Mouse (Mus musculus) lung, embryonic 15.5 days (tissue): ENCODE measurements at regions not wholly inside any gene's neighbourhood (a gene's known extent, or its start where the extent isn't known, plus 50 kb on each side); places are given as distances from the start of the nearest gene placed in this dataset.
"Not testable (repeated sequence)": the region's sequence is repeated elsewhere in the genome, so short reads cannot be mapped to it uniquely, and the experiment has no call there.

Experiments
- ATAC-seq: fragments of 200-750 bp; cut with Nextera tagmentation; 2 replicates; pipeline ENCODE4 v1.8.0; 2017; ENCODE audit warnings: moderate number of reproducible peaks, borderline replicate concordance; ENCODE audit not compliant: low FRiP score, low TSS enrichment; ENCODE audit errors: extremely low read depth
- H3K27ac ChIP-seq: fragments of 300-500 bp; sonication (generic); 2 replicates; pipeline ENCODE4 v1.5.1; 2015; ENCODE audit warnings: moderate library complexity, mild to moderate bottlenecking, inconsistent platforms
- H3K27me3 ChIP-seq: fragments of 300-500 bp; sonication (generic); 2 replicates; pipeline ENCODE4 v1.6.1; 2015; ENCODE audit warnings: inconsistent platforms
- H3K36me3 ChIP-seq: fragments of 300-500 bp; sonication (generic); 2 replicates; pipeline ENCODE4 v1.6.1; 2015; ENCODE audit warnings: inconsistent platforms
- H3K4me1 ChIP-seq: fragments of 300-500 bp; sonication (generic); 2 replicates; pipeline ENCODE4 v1.6.1; 2015; ENCODE audit warnings: inconsistent platforms
- H3K4me2 ChIP-seq: fragments of 300-500 bp; sonication (generic); 2 replicates; pipeline ENCODE4 v1.6.1; 2015; ENCODE audit warnings: inconsistent platforms, mild to moderate bottlenecking, moderate library complexity
- H3K4me3 ChIP-seq: fragments of 300-500 bp; sonication (generic); 2 replicates; pipeline ENCODE4 v1.5.1; 2015; ENCODE audit warnings: mild to moderate bottlenecking, inconsistent platforms
- H3K9ac ChIP-seq: fragments of 300-500 bp; sonication (generic); 2 replicates; pipeline ENCODE4 v1.6.1; 2015; ENCODE audit warnings: inconsistent platforms
- H3K9me3 ChIP-seq: fragments of 300-500 bp; sonication (generic); 2 replicates; pipeline ENCODE4 v1.6.1; 2016; ENCODE audit warnings: inconsistent platforms
- WGBS: fragments of 180-500 bp; shearing (Covaris S2); methylation state at CpG from one replicate; pipeline ENCODE4 v1.1.7; 2015; 5-methylcytosine and 5-hydroxymethylcytosine counted together

- ATAC-seq = no peak
- 85% methylated on average over 1 of the region's 1 CpGs for WGBS
Measured at GRCm38 (mm10) chr1:7388627-7389026, 2580.9 kb downstream of the Gm37988 start.

DNA sequence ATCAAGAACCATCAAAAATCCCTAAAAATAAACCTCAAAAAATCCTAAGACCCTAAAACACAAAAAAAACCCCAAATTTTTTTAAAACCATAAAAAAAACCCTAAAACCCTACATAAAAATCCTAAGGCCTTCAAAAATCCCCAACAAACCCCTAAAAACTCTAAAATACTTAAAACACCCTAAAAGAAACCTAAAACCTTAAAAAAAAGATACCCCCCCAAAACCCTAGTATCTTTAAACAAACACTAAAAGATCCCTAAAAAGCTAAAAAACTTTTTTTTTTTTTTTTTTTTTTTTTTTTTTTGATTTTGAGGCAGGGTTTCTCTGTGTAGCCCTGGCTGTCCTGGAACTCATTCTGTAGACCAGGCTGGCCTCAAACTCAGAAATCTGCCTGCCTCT lies 2585.8 kb downstream of the Gm37988 start:
- no peaks in the 10 kb centered on the region for H3K36me3 ChIP-seq
- H3K9ac ChIP-seq = no peak overlapping the region
- H3K4me1 ChIP-seq = no peaks in the 10 kb centered on the region
- H3K27ac ChIP-seq = no peak overlapping the region
- no peaks in the 10 kb centered on the region for H3K9me3 ChIP-seq
- ATAC-seq = no peak
- no peak overlapping the region for H3K4me3 ChIP-seq
- H3K27me3 ChIP-seq = no peaks in the 10 kb centered on the region
- H3K4me2 ChIP-seq = no peak overlapping the region

More at GRCm38 (mm10) chr1:7388627-7389026, 2580.9 kb downstream of the Gm37988 start:
- Histone ChIP-seq H3K4me3 (no peak overlapping the region), H3K27ac (no peak overlapping the region), H3K9me3 (no peaks in the 10 kb centered on the region), H3K4me2 (no peak overlapping the region), H3K27me3 (no peaks in the 10 kb centered on the region), H3K9ac (no peak overlapping the region), H3K36me3 (no peaks in the 10 kb centered on the region), H3K4me1 (no peaks in the 10 kb centered on the region)

- 93% methylated on average over 6 of the region's 6 CpGs for WGBS
- no peaks in the 10 kb centered on the region for H3K4me1 ChIP-seq
- ATAC-seq = no peak
Measured at GRCm38 (mm10) chr1:7394161-7394560, 2586.5 kb downstream of the Gm37988 start.

DNA sequence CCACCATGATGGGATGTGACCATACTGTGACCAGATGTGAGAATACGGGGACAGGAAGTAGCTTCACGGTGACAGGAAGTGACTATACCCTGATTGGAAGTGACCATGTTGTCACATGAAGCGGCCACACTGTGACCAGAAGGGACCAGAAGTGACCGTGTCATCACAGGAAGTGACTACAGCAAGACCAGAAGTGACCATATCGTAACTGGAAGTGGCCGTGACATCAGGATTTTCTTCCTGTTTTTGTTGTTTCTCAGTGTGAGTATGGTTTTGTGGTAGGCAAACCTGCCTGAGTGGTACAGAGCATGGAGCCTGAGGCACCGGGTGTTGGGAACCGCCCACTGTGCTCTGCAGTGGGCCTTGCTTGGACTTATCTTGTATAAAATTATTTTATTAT lies 2587.8 kb downstream of the Gm37988 start:
- WGBS = 81% methylated on average over 8 of the region's 8 CpGs
- ATAC-seq = no peak

More at GRCm38 (mm10) chr1:7394161-7394560, 2586.5 kb downstream of the Gm37988 start:
- Histone ChIP-seq H3K36me3 (no peaks in the 10 kb centered on the region), H3K9me3 (no peaks in the 10 kb centered on the region), H3K27me3 (no peaks in the 10 kb centered on the region), H3K4me2 (no peak overlapping the region), H3K9ac (no peak overlapping the region), H3K4me3 (no peak overlapping the region), H3K27ac (no peak overlapping the region)

DNA sequence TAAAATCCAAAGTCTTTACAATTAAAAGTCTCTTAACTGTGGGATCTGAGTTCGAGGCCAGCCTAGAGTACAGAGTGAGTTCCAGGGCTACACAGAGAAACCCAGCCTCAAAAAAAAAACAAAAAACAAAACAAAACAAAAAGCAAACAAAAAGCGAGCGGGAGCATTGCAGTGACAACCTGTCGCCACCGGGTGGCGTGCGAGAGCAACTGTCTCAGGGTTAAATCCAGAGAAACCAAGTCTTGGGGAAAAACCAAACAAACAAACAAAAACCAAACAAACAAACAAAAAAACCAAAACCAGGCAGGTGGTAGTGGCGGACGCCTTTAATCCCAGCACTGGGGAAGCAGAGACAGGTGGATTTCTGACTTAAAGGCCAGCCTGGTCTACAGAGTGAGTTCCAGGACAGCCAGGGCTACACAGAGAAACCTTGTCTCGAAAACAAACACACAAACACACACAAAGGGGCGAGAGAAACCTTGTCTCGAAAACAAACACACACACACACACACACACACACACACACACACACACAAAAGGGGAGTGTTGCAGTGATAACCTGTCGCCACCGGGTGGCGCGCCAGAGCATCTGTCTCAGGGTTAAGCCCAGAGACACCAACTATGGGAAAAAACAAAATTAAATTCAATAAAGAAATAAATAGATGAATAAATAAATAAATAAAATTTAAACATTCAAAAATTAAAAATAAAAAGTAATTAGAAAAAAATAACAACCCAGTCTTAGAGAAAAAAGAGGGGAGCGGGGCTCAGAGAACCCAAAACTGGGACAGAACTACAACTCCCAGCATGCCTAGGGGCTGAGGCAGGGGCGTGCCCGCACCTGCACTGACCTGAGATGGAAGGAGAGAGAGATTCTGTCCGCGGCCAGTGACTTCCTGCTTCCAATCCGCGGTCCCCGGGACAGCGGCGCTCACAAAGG lies 2589.4 kb downstream of the Gm37988 start:
- peak; percentile 88 for ATAC-seq
- Histone ChIP-seq H3K4me1 (no peaks in the 10 kb centered on the region), H3K36me3 (no peaks in the 10 kb centered on the region), H3K27ac (peak overlapping the region; percentile 86), H3K27me3 (no peaks in the 10 kb centered on the region), H3K9me3 (no peaks in the 10 kb centered on the region), H3K9ac (peak overlapping the region; percentile 44; the same call in 1 of the 2 replicates), H3K4me2 (peak overlapping the region; percentile 46), H3K4me3 (peak overlapping the region; percentile 86)
- 11% methylated on average over 26 of the region's 26 CpGs for WGBS

More for the DNA sequence above, 2587.8 kb downstream of the Gm37988 start:
- no peaks in the 10 kb centered on the region for H3K36me3 ChIP-seq
- no peak overlapping the region for H3K4me3 ChIP-seq
- no peaks in the 10 kb centered on the region for H3K4me1 ChIP-seq
- no peaks in the 10 kb centered on the region for H3K9me3 ChIP-seq
- H3K4me2 ChIP-seq = no peak overlapping the region
- H3K27me3 ChIP-seq = no peaks in the 10 kb centered on the region
- H3K27ac ChIP-seq = no peak overlapping the region
- H3K9ac ChIP-seq = no peak overlapping the region

DNA sequence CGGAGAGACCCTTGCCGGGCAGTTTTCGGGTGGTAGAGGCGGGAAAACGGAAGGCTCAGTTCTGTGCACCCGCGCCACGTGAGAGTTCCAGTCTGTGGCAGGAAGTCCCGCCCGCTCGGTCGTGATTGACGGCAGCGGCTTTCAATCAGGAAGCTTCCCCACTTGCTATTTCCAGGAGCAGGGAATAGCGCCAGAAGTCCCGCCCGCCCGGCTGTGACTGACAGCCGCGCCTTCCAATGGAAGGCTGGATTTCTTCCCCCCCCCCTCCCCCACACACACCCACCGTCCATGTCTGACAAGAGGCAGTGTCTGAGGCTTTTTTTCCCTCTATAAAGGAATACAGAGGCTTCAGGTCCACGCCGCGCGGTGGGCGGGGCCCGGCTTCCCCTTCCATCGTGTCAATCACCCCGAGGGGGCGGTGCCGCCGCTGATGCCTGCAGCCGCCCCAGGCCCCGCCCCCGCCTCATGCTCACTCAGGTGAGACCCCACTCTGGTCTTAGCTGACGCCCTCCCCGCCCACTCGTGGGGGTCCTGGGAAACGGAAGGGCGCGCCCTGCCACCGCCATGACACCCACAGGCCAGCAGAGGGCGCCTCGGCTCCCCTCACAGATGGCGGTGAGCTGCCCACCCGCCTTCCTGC lies 2590.2 kb downstream of the Gm37988 start:
- H3K4me3 ChIP-seq = peak overlapping the region; percentile 86

GRCm38 (mm10) chr1:7398678-7399218 lies 2591.1 kb downstream of the Gm37988 start:
- peak overlapping the region; percentile 86 for H3K4me3 ChIP-seq

More for the DNA sequence above, 2590.2 kb downstream of the Gm37988 start:
- peak overlapping the region; percentile 53 for H3K9ac ChIP-seq
- H3K4me1 ChIP-seq = no peaks in the 10 kb centered on the region
- H3K27ac ChIP-seq = peak overlapping the region; percentile 86
- H3K4me2 ChIP-seq = peak overlapping the region; percentile 75
- no peaks in the 10 kb centered on the region for H3K9me3 ChIP-seq
- no peaks in the 10 kb centered on the region for H3K27me3 ChIP-seq
- no peaks in the 10 kb centered on the region for H3K36me3 ChIP-seq
- under 1% methylated on average over 45 of the region's 46 CpGs for WGBS
- peak; percentile 99 for ATAC-seq

GRCm38 (mm10) chr1:7405651-7406050 lies 2598.0 kb downstream of the Gm37988 start:
- H3K9ac ChIP-seq, H3K4me2 ChIP-seq, H3K9me3 ChIP-seq, H3K4me1 ChIP-seq, ATAC-seq, H3K27ac ChIP-seq, H3K4me3 ChIP-seq, H3K36me3 ChIP-seq, H3K27me3 ChIP-seq: not testable (repeated sequence)
- 60% methylated on average over 5 of the region's 5 CpGs for WGBS

More at GRCm38 (mm10) chr1:7398678-7399218, 2591.1 kb downstream of the Gm37988 start:
- Histone ChIP-seq H3K36me3 (no peaks in the 10 kb centered on the region), H3K27me3 (no peaks in the 10 kb centered on the region), H3K27ac (peak overlapping the region; percentile 59), H3K4me1 (no peaks in the 10 kb centered on the region), H3K9me3 (no peaks in the 10 kb centered on the region), H3K4me2 (peak overlapping the region; percentile 75), H3K9ac (peak overlapping the region; percentile 53)
- no peak for ATAC-seq
- WGBS = 45% methylated on average over 14 of the region's 14 CpGs

DNA sequence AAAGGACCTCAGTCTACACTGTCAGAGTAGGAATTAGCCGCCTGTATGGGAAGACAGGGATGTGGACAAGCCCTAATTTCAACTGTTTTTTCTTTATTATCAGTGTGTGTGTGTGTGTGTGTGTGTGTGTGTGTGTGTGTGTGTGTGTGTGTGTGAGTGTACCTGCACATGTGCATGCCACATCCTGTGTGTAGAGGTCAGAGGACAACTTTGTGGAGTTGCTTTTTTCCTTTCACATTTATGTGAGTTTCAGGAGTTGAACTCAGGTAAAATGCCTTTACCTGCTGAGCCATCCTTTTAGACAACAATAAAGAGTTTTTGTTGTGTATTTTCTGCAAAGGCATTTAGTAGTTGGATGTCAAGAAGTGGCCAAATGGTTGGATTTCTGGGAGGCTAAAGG lies 2606.8 kb downstream of the Gm37988 start:
- no peak overlapping the region for H3K4me2 ChIP-seq
- 94% methylated on average over 1 of the region's 1 CpGs for WGBS
- no peaks in the 10 kb centered on the region for H3K27me3 ChIP-seq
- no peak overlapping the region for H3K27ac ChIP-seq
- no peaks in the 10 kb centered on the region for H3K36me3 ChIP-seq
- H3K9ac ChIP-seq = no peak overlapping the region
- no peaks in the 10 kb centered on the region for H3K4me1 ChIP-seq
- ATAC-seq = no peak
- H3K4me3 ChIP-seq = no peak overlapping the region
- H3K9me3 ChIP-seq = no peaks in the 10 kb centered on the region

- no peaks in the 10 kb centered on the region for H3K36me3 ChIP-seq
- H3K4me3 ChIP-seq = no peak overlapping the region
- H3K27me3 ChIP-seq = no peaks in the 10 kb centered on the region
- WGBS = 81% methylated on average over 3 of the region's 3 CpGs
- H3K4me2 ChIP-seq = no peak overlapping the region
- no peaks in the 10 kb centered on the region for H3K9me3 ChIP-seq
- ATAC-seq = no peak
- no peaks in the 10 kb centered on the region for H3K4me1 ChIP-seq
- no peak overlapping the region for H3K27ac ChIP-seq
- H3K9ac ChIP-seq = no peak overlapping the region
Measured at GRCm38 (mm10) chr1:7451660-7452155, 2644.0 kb downstream of the Gm37988 start.

DNA sequence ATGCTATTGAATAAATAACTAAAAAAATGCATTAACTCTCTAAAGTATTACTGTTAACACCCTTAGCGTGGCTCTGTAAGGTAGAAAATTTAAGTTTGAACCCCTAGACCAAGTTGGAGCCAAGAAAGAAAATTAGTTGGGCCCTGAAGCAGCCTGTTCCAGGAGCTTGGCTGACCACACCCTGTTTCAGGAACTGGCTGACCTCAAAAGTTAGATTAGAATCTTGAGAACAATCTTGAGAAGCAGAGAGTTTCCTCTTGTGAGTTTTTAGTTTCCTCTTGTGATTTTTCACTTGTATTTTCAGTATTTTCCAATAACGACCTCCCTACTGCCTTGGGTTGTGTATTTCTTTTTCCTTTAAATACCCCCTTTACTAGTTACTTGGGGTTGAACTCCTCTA lies 2647.2 kb downstream of the Gm37988 start:
- Histone ChIP-seq H3K27me3 (no peaks in the 10 kb centered on the region), H3K9me3 (no peaks in the 10 kb centered on the region), H3K9ac (no peak overlapping the region), H3K4me3 (no peak overlapping the region), H3K36me3 (no peaks in the 10 kb centered on the region), H3K27ac (no peak overlapping the region), H3K4me1 (no peaks in the 10 kb centered on the region), H3K4me2 (no peak overlapping the region)
- no peak for ATAC-seq
- WGBS = 63% methylated on average over 2 of the region's 2 CpGs

GRCm38 (mm10) chr1:7457895-7458294 lies 2650.2 kb downstream of the Gm37988 start:
- H3K4me2 ChIP-seq = no peak overlapping the region
- ATAC-seq = no peak
- no peaks in the 10 kb centered on the region for H3K36me3 ChIP-seq
- H3K4me3 ChIP-seq = no peak overlapping the region
- no peaks in the 10 kb centered on the region for H3K27me3 ChIP-seq
- H3K4me1 ChIP-seq = no peaks in the 10 kb centered on the region
- no peak overlapping the region for H3K27ac ChIP-seq
- H3K9me3 ChIP-seq = no peaks in the 10 kb centered on the region
- H3K9ac ChIP-seq = no peak overlapping the region
